Mouse (Mus musculus): ENCODE measurements around the gene Ctnnbl1.

Ctnnbl1 gene

DNA sequence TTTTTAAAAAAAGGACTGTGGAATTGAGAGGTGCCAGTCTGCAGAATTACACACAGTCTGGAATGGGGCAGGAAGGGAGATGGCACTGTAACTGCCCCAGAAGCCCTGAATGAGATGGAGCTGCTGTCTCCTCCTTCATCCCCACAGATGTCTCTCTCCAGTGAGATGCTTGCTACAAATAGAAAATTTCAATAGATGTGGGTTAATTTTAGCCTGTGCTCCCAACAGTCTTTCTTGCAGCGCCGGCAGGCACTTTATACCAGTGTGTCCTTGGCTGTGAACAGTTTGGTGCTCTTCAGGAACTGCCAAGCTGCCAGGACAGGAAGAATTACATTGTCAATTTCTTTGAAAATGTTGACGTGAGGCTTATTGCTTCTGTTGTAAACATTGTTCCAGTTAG, 86.3 kb downstream of the Ctnnbl1 start:
- DNase-seq: no peak

DNA sequence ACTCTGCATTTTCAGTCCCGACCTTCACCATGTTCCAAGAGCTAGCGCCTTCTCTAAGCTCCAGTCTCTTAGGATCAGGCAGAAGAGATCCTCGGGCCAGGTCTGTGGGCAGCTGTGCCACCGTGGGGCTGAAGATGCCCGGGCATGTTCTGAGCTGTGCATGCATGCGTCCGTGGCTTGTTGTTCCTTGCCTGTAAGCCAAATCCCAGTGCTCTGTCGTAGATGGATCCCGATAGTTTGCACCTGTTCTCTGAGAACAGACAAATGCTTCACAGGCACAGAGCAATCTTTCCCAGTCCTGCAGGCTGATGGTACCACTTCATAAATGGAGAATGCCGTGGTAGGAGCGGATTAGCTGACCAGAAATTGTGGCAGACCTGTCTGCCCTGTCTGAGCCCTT, 87.0 kb downstream of the Ctnnbl1 start:
- no peak for DNase-seq

- no peak for DNase-seq
These were observed 92.9 kb downstream of the Ctnnbl1 start for GRCm38 (mm10) chr2:157830101-157830500.

- no peak for DNase-seq
These were observed 93.6 kb downstream of the Ctnnbl1 start for GRCm38 (mm10) chr2:157830620-157831354.

DNA sequence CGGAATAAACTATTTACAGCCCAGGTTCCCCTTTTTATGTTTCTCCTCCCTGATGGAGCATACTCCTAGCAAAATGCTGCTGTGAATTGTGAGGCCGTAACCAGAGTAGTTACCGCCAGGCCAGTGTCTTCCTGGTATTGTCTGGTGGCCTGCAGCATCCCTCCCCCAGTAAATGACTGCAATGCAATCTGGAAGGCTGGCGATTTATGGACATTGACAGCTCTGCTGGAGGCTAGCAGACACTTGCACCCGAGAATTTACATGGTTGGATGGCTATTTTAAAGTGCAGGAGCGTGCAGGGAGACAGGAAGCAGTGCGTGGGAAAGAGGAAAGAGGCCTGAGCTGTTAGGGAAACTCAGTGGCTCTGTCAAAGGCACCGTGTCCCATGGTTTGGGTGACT, 99.8 kb downstream of the Ctnnbl1 start:
- no peak for DNase-seq

DNA sequence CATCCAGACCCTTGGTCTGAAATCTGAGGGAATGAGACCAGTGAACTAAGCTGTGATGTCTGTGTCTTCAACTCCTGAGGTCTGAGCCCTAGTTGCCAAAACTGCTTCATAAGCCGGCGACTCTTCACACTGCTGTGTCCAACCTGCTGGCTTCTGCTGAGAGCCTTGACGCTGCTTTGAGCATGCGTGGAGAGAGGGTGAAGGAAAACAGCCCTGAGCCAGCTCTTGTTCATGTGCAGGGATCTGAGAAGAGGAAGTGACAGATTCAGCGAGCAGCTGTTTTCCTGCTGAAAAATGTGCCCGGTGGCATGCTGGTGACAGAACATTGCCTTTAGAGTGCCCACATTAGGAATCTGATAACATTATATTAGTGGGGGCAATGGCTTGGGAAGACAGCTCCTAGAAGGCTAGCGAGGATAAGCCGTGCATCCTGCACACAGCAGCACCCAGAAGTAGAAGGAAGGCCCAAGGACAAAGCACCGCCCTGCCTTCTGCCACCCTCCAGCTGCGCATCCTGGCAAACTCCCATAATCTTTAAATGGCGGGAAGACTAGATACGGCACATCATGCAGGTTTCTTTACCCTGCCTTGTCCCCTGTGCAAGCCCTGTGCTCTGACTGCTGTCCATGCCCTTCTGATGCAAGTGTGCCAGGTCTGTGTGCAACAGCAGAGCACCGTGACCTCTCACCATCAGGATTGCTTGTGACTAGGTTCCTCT, 101.2 kb downstream of the Ctnnbl1 start:
- no peak for DNase-seq

DNA sequence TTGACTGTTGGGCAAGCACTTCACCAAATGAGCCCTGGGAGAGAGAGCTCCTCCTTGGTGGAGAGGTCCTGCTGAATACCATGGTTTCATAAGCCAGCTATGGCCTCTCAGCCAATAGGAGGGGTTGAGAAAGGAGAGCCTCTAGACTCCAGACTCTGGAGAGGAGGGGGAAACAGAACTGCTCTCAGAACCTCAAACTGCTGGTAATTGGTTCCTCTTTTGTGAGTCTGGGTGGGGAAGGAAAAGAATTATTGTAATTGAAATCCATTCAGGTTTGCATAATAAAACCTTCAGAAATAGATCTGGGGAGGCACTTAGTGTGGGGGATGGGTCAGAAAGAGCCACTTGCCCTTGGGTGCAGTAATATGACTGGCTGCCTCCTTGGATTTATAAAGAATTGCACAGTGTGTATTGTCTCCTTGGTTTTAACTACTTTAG, 103.5 kb downstream of the Ctnnbl1 start:
- DNase-seq: no peak

DNA sequence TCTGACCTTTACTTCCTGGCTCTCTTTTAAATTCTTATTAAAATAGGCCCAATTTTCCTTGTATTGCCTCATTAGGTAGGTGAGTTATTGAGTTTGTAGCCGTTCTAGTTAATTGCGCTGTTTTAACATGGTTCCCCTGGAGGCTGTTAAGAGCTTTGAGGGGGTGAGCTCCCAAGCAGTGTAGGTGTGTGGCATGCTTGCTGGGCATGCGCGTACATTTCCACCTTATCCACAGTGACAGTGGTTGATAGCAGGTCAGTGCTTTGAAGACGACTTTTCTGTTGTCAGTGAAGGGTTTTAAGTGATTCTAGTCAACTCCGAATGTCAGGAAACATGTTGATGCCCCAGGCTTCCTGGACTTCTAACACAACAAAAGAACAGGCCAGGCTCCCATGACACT, 103.9 kb downstream of the Ctnnbl1 start:
- no peak for DNase-seq

DNA sequence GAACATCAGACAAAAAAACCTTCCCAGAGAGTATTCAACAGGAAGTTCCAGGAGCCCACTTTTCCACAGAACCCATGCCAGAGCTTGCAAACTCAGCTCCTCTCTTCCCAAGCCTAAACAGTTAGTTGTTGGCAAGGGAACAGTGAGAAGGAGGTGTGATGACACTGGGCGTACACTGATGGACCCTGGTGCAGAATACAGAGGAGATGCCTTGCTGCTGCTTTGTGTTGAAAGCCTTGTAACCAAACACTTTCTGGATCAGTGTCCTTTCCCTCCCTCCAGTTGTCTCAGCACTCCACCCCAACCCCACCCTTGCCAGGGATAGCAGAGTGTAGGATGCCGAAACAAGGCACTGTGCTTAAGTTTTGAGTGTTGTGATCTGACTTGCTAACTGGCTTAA, 107.5 kb downstream of the Ctnnbl1 start:
- no peak for DNase-seq

GRCm38 (mm10) chr2:157845831-157846230, 108.6 kb downstream of the Ctnnbl1 start:
- no peak for DNase-seq

GRCm38 (mm10) chr2:157853135-157853534, 115.9 kb downstream of the Ctnnbl1 start:
- DNase-seq: no peak

DNA sequence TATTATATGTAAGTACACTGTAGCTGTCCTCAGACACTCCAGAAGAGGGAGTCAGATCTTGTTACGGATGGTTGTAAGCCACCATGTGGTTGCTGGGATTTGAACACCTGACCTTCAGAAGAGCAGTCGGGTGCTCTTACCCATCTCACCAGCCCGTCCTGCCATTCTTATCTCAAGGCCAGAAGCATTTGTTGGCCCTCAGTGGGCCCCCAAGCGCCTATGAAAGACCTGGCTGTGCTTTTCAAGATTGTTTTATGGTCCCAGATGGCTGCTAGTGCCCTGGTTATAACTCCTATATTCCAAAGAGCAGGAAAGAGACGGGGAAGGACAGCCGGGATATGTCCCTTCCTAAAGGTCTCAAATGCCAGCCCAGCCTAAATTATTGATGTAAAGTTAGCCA, 118.6 kb downstream of the Ctnnbl1 start:
- DNase-seq: no peak

DNA sequence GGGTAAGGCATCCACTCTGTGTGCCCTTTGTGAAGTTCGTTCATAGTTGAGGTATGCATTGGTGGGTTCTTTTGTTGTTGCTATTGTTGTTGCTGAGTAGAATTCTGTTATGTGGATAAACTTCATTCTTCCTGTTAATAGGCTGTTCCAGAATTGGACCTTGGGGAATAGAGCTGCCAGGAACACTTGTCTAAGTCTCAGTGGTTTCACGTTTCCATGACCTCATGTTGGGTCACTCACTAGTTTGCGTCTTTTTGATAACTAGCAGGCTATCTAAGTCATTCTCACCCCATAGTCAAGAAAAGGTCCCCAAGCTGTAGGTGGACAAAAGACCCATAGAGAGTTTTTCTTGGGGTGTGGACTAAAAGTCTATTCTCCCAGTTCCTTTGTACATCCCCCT, 120.3 kb downstream of the Ctnnbl1 start:
- no peak for DNase-seq

GRCm38 (mm10) chr2:157858317-157858716, 121.1 kb downstream of the Ctnnbl1 start:
- no peak for DNase-seq

DNA sequence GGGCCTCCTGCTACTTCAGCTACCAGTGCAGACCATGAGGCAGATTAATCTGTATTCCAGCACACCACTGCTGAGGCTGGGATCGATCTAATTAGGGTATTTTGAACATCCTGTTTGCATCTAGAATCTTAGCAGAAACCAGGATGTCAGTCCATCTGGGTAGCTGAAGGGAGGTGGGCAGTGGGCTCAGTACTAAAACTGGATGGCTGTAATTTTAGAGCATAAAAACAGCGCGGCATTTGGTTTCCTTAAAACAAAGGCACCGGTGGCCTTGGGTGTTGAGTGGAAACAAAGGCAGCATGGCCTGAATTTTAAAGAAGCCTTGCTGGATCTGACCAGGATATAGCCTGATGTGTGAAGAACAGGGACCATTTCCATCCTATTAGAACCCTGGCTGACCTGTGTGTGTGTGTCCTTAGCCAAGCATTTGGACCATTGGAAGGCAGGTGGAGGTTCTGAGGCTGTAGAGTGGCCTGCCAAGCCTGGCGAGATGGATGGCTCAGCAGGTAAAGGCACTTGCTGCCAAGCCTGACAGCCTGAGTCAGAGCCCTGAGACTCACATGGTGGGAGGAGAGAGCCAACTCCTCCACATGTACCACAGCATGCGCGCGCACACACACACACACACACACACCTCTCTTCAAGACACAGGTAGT, 122.0 kb downstream of the Ctnnbl1 start:
- DNase-seq: no peak

DNA sequence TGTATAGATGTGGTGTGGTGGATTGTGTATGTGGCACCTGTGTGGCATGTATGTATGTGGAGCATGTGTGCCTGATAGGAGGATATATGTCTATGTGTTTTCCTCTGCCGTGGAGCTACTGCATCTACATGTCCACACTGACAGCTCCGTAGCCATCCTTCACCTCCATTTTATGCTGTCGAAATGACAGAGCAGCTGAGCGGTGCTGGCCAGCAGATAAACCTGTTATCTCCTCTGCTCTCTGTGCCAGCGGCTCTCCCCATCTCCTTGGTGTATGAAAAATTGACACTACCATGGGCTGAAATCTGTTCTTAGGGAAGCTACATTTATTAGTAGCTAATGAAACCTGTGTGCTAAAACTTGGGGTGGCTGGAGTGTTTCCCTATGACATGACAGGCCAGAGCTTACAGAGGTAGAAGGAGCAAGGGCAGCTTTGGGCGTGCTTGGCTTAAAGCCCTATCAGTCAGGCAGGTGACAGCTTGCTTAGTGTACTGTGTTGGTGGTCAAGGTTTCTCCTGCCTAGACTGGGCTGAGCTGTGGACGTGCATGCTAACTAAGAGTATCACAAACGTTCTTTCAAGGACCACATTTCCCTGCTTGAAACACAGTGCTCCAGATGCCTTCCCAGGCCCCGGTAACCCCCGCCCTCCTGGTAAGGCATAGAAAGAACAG, 124.2 kb downstream of the Ctnnbl1 start:
- DNase-seq: no peak

GRCm38 (mm10) chr2:157862306-157862705, 125.1 kb downstream of the Ctnnbl1 start:
- DNase-seq: no peak

- no peak for DNase-seq
These were observed 129.9 kb downstream of the Ctnnbl1 start for GRCm38 (mm10) chr2:157867126-157867525.

GRCm38 (mm10) chr2:157870247-157870646, 133.0 kb downstream of the Ctnnbl1 start:
- no peak for DNase-seq

DNA sequence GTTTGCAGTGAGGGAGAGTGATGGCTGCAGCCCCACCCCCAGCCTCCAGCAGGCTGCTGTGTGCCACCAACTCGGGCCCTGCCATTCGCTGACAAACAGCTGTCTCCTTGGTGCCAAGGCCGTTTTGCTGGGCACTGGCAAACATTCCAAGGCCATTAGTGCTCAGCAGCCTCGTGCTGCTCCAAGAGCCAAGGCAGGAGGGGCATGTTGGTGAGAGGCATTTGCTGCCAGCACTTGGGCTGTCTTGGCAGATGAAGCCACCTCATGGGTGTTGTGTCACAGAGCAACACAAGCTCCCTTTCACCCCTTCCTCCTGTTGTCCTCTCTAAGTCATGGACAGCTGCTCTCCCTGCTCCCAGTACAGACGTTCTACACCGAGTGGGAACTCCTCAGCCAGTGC, 136.0 kb downstream of the Ctnnbl1 start:
- DNase-seq: no peak

GRCm38 (mm10) chr2:157873691-157874090, 136.5 kb downstream of the Ctnnbl1 start:
- DNase-seq: no peak

DNA sequence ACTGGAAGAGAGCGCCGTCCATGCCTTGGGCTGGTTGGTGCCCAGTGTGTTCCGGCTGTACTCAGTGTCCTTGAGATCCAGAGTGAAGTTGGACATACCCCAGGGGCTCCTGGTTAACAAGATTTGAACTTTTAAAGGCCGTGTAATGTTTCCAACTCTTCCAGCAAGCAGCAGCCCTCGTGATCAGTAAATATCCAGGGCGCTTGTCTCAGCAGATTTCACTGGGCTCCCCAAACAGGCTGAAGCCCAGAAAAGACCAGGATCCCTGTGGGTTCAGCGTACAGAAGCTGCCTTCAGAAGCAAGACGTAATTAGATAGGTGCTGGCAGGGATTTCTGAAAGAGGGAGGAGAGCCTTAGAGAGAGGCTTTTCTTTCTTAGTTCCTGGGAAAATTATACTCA, 137.9 kb downstream of the Ctnnbl1 start:
- DNase-seq: no peak

GRCm38 (mm10) chr2:157877394-157877793, 140.2 kb downstream of the Ctnnbl1 start:
- DNase-seq: no peak
